Mouse (Mus musculus): ENCODE measurements around the gene Pcif1. TPM values are rescaled to one million over a fixed set of nuclear protein-coding genes. Genes with fewer than 3 reads are reported as not detected.
A peak's percentile ranks its signal among the peaks of the same experiment; 100 is the strongest.

The Pcif1 gene
- polyA plus RNA-seq, 1 experiment, result 37.2 TPM

GRCm38 (mm10) chr2:164939106-164939505, 60.0 kb downstream of the Pcif1 start:
- peaks cover 5% of the 10 kb centered on the region; the same call in 1 of the 2 replicates for H3K4me1 ChIP-seq (ENCODE audit: control insufficient read depth, insufficient read depth, low read length)
- DNase-seq, result no peak
- no peaks in the 10 kb centered on the region for H3K27me3 ChIP-seq (replicated peaks; ENCODE audit: control insufficient read depth, insufficient read depth, low read length)
- TF ChIP-seq POLR2A (IDR thresholded peaks at IDR 0.05; ENCODE audit: low read depth, low read length), result no peak
- no peak for TF ChIP-seq CTCF (conservative IDR thresholded peaks at IDR 0.05; ENCODE audit: insufficient read depth, insufficient read length, low read depth, low read length)
- no peak overlapping the region for H3K4me3 ChIP-seq (ENCODE audit: insufficient read depth, low read depth, low read length)
- H3K36me3 ChIP-seq (ENCODE audit: control insufficient read depth, insufficient read depth, low read length), result no peaks in the 10 kb centered on the region
- 9% methylated on average over 11 of the region's 11 CpGs for WGBS
- no peak overlapping the region for H3K27ac ChIP-seq (ENCODE audit: insufficient read depth, low read depth, low read length)

GRCm38 (mm10) chr2:164940140-164940830, 61.2 kb downstream of the Pcif1 start, which contains the start of gene Mmp9:
TSS of gene Mmp9 (plus strand) at chr2:164940780.
- no peak within 1 kb of the TSS for H3K4me3 ChIP-seq (ENCODE audit: insufficient read depth, low read depth, low read length)
- H3K27ac ChIP-seq (ENCODE audit: insufficient read depth, low read depth, low read length), result no peak within 1 kb of the TSS
- WGBS, result 26% methylated on average over 10 of the region's 10 CpGs
- peaks cover 5% of the 10 kb centered on the region; the same call in 1 of the 2 replicates for H3K4me1 ChIP-seq (ENCODE audit: control insufficient read depth, insufficient read depth, low read length)
- no peaks in the 10 kb centered on the region for H3K27me3 ChIP-seq (replicated peaks; ENCODE audit: control insufficient read depth, insufficient read depth, low read length)
- TF ChIP-seq CTCF (conservative IDR thresholded peaks at IDR 0.05; ENCODE audit: insufficient read depth, insufficient read length, low read depth, low read length) (no peak), POLR2A (IDR thresholded peaks at IDR 0.05; ENCODE audit: low read depth, low read length) (no peak)
- DNase-seq, result no peak
- no peaks in the 10 kb centered on the region for H3K36me3 ChIP-seq (ENCODE audit: control insufficient read depth, insufficient read depth, low read length)

GRCm38 (mm10) chr2:164942692-164943290, 63.7 kb downstream of the Pcif1 start:
- H3K36me3 ChIP-seq (ENCODE audit: control insufficient read depth, insufficient read depth, low read length), result no peaks in the 10 kb centered on the region
- WGBS, result 42% methylated on average over 5 of the region's 5 CpGs
- DNase-seq, result peak; percentile 33
- peaks cover 5% of the 10 kb centered on the region; the same call in 1 of the 2 replicates for H3K4me1 ChIP-seq (ENCODE audit: control insufficient read depth, insufficient read depth, low read length)
- no peak for TF ChIP-seq CTCF (conservative IDR thresholded peaks at IDR 0.05; ENCODE audit: insufficient read depth, insufficient read length, low read depth, low read length)
- no peak for TF ChIP-seq POLR2A (IDR thresholded peaks at IDR 0.05; ENCODE audit: low read depth, low read length)
- no peaks in the 10 kb centered on the region for H3K27me3 ChIP-seq (replicated peaks; ENCODE audit: control insufficient read depth, insufficient read depth, low read length)
- H3K27ac ChIP-seq (ENCODE audit: insufficient read depth, low read depth, low read length), result no peak overlapping the region
- no peak overlapping the region for H3K4me3 ChIP-seq (ENCODE audit: insufficient read depth, low read depth, low read length)

Other genes starting within 250 kb of the Pcif1 start
- gene Wfdc16, start 240.5 kb upstream of the Pcif1 start, polyA plus RNA-seq (2012; rRNA removed), result 9.2 and 10.3 TPM in 2 replicates
- gene Wfdc10, start 223.3 kb upstream of the Pcif1 start, polyA plus RNA-seq (2012; rRNA removed), result not detected in 2 replicates
- gene Wfdc9, start 222.7 kb upstream of the Pcif1 start, polyA plus RNA-seq (2012; rRNA removed), result not detected in 2 replicates
- not detected in 2 replicates for gene Wfdc11, start 205.2 kb upstream of the Pcif1 start, polyA plus RNA-seq (2012; rRNA removed)
- gene Wfdc13, start 194.2 kb upstream of the Pcif1 start, polyA plus RNA-seq (2012; rRNA removed), result not detected in 2 replicates
- not detected in 2 replicates for gene Spint4, start 180.8 kb upstream of the Pcif1 start, polyA plus RNA-seq (2012; rRNA removed)
- not detected in 2 replicates for gene Spint5, start 164.0 kb upstream of the Pcif1 start, polyA plus RNA-seq (2012; rRNA removed)
- gene Wfdc3, start 133.4 kb upstream of the Pcif1 start, polyA plus RNA-seq (2012; rRNA removed), result 0.57 and 1.0 TPM in 2 replicates
- gene Dnttip1, start 133.3 kb upstream of the Pcif1 start, polyA plus RNA-seq (2012; rRNA removed), result 32.6 and 34.5 TPM in 2 replicates
- 6.6 and 7.1 TPM in 2 replicates for gene Ube2c, start 109.4 kb upstream of the Pcif1 start, polyA plus RNA-seq (2012; rRNA removed)
- gene Tnnc2, start 99.3 kb upstream of the Pcif1 start, polyA plus RNA-seq (2012; rRNA removed), result 124 TPM in 1 of 2 replicates, not detected in the other
- gene Snx21, start 93.5 kb upstream of the Pcif1 start, polyA plus RNA-seq (2012; rRNA removed), result 23.2 and 32.9 TPM in 2 replicates
- gene Acot8, start 74.4 kb upstream of the Pcif1 start, polyA plus RNA-seq (2012; rRNA removed), result 68.4 and 75.7 TPM in 2 replicates
- 2.2 and 2.7 TPM in 2 replicates for gene Zswim3, start 74.2 kb upstream of the Pcif1 start, polyA plus RNA-seq (2012; rRNA removed)
- gene Zswim1, start 56.6 kb upstream of the Pcif1 start, polyA plus RNA-seq (2012; rRNA removed), result 11.7 and 11.8 TPM in 2 replicates
- gene Spata25, start 50.8 kb upstream of the Pcif1 start, polyA plus RNA-seq (2012; rRNA removed), result 0.20 TPM in 1 of 2 replicates, not detected in the other
- gene Ctsa, start 46.4 kb upstream of the Pcif1 start, polyA plus RNA-seq (2012; rRNA removed), result 504 and 687 TPM in 2 replicates
- gene Neurl2, start 45.8 kb upstream of the Pcif1 start, polyA plus RNA-seq (2012; rRNA removed), result 3.7 and 4.7 TPM in 2 replicates
- gene Pltp, start 21.6 kb upstream of the Pcif1 start, polyA plus RNA-seq (2012; rRNA removed), result 39.6 and 41.5 TPM in 2 replicates
- gene Zfp335, start 32.5 kb downstream of the Pcif1 start, polyA plus RNA-seq (2012; rRNA removed), result 20.4 and 25.7 TPM in 2 replicates
- 1.7 and 1.8 TPM in 2 replicates for gene Mmp9, start 61.5 kb downstream of the Pcif1 start, polyA plus RNA-seq (2012; rRNA removed)
- gene Slc12a5, start 81.5 kb downstream of the Pcif1 start, polyA plus RNA-seq (2012; rRNA removed), result 1.5 and 2.2 TPM in 2 replicates
- 31.3 and 34.4 TPM in 2 replicates for gene Ncoa5, start 155.6 kb downstream of the Pcif1 start, polyA plus RNA-seq (2012; rRNA removed)
- 6.1 and 11.2 TPM in 2 replicates for gene Cd40, start 176.3 kb downstream of the Pcif1 start, polyA plus RNA-seq (2012; rRNA removed)
- gene 1700025C18Rik, start 211.4 kb downstream of the Pcif1 start, polyA plus RNA-seq (2012; rRNA removed), result not detected in 2 replicates

All from kidney, adult 2 months (tissue).